Mouse (Mus musculus) urinary bladder, postnatal 25 days (tissue): ENCODE results near the gene Afg1l.

Experiments used
- DNase-seq: peaks from one replicate; pipeline ENCODE4 v3.0.0; 2022; ENCODE audit warnings: low spot score

Afg1l gene

DNA sequence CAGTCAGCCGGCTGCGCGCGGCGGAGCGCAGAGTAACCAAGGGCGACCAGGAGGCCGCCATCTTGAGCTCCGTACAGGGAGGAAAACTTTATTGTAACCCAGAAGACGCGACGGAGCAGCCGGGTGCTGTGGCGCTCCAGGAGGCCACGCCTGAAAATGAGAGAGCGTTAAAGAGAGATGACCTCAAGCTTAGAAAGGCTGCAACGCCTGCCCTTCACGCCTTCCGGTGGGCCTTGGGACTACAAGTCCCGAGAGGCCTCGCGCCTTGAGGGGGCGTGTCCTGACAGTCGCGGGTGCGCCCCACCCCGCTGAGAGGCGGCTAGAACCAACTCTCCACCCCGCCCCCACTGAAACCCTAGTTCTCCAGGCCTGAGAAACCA lies at the start of gene Afg1l:
Afg1l (minus strand) TSS at position 225 of the 380 bp plus-strand sequence.
- DNase-seq: peak; percentile 91

GRCm38 (mm10) chr10:42525682-42526081 lies 47.3 kb upstream of the Afg1l start:
- no peak for DNase-seq

GRCm38 (mm10) chr10:42523556-42524162 lies 45.3 kb upstream of the Afg1l start:
- DNase-seq: no peak

DNA sequence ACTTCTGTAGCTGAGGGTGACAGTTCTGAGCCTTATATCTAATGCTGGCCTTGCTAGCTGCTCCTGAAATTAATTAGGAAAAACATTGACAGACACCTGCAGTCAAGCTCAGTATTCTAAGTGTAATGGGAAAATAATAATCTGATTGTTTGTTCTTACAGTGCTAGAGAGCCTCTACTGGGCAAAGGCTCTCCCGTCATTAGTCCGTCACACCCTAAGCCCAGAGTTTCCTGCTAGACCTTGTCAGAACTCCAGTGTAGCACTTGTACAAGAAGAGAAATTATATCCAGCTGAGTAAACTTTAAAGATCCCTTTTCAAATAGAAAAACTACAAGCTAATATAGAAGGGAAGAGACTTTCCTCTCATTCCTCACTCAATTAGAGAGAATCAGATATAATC lies 44.5 kb upstream of the Afg1l start:
- DNase-seq: no peak

GRCm38 (mm10) chr10:42521315-42521981 lies 43.1 kb upstream of the Afg1l start:
- no peak for DNase-seq

GRCm38 (mm10) chr10:42518363-42518762 lies 40.0 kb upstream of the Afg1l start:
- DNase-seq: no peak

- no peak for DNase-seq
These were observed 35.8 kb upstream of the Afg1l start for GRCm38 (mm10) chr10:42514125-42514524.

GRCm38 (mm10) chr10:42511184-42512135 lies 33.1 kb upstream of the Afg1l start:
- no peak for DNase-seq

DNA sequence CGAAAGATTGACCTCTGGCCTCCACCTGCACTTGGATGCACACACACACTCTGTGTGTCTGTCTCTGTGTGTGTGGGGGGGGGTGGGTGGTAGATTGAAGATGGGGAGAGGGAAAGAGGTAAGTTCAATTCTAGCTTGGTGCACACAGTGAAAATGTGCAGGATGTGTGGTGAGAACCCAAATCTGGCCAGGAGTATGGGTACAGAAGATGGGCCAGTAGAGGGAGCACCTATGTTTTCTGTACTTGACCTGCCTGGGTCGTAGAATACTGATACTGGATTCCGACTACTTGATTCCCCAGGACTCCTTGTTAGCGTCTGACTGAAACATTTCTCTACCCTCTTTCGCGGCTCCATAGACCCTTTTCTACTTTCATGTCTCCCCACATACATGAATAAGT lies 31.8 kb upstream of the Afg1l start:
- no peak for DNase-seq

- no peak for DNase-seq
These were observed 25.8 kb upstream of the Afg1l start for GRCm38 (mm10) chr10:42504096-42504710.

- DNase-seq: peak; percentile 44
These were observed 24.2 kb upstream of the Afg1l start for GRCm38 (mm10) chr10:42502349-42503111.

DNA sequence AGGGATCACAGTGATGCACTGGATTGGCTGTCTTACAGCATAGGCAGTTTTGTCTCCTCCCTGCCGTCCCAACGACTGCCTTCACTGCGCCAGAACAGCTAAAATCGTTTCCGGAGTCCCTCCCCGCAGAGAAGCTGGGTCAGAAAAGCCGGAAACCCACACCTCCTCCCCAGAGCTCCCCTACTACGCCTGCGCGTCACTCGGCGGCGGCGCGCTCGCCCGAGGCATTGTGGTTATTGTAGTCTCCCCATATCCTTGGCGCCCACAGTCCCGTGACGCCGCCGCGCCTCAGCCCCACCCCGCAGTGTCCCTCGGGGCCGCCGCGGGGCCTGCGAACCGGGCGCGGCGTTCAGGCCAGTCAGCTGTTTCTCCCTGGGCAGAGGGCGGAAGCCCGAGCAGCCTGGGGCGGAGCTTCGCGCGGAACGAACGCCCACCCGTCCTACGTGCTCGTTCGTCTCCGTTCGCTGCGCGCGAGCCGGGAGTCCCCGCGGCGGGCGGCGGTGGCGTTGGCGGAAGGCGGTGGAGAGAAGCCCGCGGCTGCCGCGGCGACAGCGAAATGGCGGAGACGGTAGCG lies 23.5 kb upstream of the Afg1l start, which contains the start of gene Snx3:
Snx3 (plus strand) TSS at position 256 of the 574 bp plus-strand sequence.
- peak; percentile 91 for DNase-seq

DNA sequence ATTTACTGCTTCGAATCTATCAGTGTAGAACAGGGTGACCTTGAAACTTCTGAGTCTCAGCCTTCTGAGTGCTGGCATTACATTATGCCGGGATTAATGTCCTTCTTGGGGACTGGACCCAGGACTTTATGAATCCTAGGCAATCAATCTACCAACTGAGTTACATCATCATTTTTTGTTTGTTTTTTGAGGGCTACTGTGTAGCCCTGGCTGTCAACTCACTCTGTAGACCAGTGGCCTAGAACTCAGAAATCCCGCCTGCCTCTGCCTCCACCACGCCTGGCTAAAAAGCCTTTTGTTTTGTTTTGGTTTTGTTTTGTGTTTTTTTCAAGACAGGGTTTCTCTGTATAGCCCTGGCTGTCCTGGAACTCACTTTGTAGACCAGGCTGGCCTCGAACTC lies 22.8 kb upstream of the Afg1l start:
- DNase-seq: no peak

- no peak for DNase-seq
These were observed 22.2 kb upstream of the Afg1l start for GRCm38 (mm10) chr10:42500611-42501010.

GRCm38 (mm10) chr10:42493000-42493399 lies 14.6 kb upstream of the Afg1l start:
- no peak for DNase-seq

- no peak for DNase-seq
These were observed 13.8 kb upstream of the Afg1l start for GRCm38 (mm10) chr10:42492027-42492771.

DNA sequence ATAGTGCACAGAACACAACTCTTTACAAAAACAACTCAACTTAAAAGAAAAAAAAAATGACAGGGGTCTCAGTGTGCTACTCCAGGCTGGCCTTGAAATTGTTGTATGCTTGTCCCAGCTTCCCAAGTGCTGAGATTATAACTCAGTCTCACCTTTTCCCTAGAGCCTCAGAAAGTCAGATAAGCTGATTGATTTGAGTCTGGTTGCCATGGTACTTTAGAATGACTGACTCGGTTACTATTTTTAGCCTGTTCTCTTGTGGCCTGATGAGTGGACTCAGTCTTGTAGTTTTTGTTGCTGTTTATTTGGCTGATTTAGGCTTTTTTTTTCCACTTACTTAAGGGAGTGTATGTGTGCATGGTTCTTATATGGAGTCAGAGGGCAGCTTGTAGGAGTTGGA lies 12.8 kb upstream of the Afg1l start:
- DNase-seq: no peak

- no peak for DNase-seq
These were observed 10.4 kb upstream of the Afg1l start for GRCm38 (mm10) chr10:42488606-42489296.

DNA sequence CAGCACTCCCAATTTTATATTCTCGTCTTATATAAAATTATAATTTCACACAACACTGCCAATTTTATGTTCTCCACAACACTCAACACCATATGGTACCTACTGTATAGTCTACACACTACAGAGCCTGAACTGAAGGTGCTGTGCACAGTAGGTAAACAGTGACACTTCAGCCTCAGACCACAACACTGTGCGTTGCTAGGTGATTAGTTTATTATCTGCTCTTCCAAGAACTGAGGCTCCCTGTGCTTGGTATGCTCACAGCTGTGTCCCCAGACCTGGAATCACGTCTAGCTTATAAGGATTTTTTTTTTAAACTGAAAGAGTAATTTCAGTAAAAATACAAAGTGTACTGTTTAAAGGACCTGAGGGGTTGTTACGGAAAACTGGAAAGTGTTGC lies 2.4 kb upstream of the Afg1l start:
- no peak for DNase-seq
